Mouse (Mus musculus) cerebellum, adult 9-10 months (tissue): ENCODE data around the gene Ces4a.
"Not testable (repeated sequence)": the region's sequence is repeated elsewhere in the genome, so short reads cannot be mapped to it uniquely, and the experiment has no call there.

ENCODE experiments used
- DNase-seq: peaks from one replicate; pipeline ENCODE4 v3.0.0; 2022

Ces4a gene

GRCm38 (mm10) chr8:105170041-105170380, 38.4 kb downstream of the Ces4a start:
- DNase-seq, result no peak

GRCm38 (mm10) chr8:105170381-105171115, 38.9 kb downstream of the Ces4a start, which contains the start of gene Cbfb:
Gene Cbfb, plus strand, starts transcription at chr8:105170674.
- peak; percentile 90 for DNase-seq

- peak; percentile 38 for DNase-seq
Measured at GRCm38 (mm10) chr8:105171116-105172002, 39.8 kb downstream of the Ces4a start.

- no peak for DNase-seq
Measured at GRCm38 (mm10) chr8:105172003-105172362, 40.4 kb downstream of the Ces4a start.

GRCm38 (mm10) chr8:105175287-105175686, 43.7 kb downstream of the Ces4a start:
- DNase-seq, result not testable (repeated sequence)

- DNase-seq, result no peak
Measured at GRCm38 (mm10) chr8:105178211-105178800, 46.7 kb downstream of the Ces4a start.

- DNase-seq, result no peak
Measured at GRCm38 (mm10) chr8:105182201-105182600, 50.6 kb downstream of the Ces4a start.

- DNase-seq, result no peak
Measured at GRCm38 (mm10) chr8:105186467-105187005, 54.9 kb downstream of the Ces4a start.

- DNase-seq, result no peak
Measured at GRCm38 (mm10) chr8:105192182-105192581, 60.6 kb downstream of the Ces4a start.
